ENCODE assay signal across 9 mouse cellular contexts in genomic region chr11:103773387-103774227, GRCm38 (mm10). TPM values are rescaled to one million over a fixed set of nuclear protein-coding genes. Genes with fewer than 3 reads are reported as not detected.
DNase-seq lines count a peak whose midpoint lies in the region; ATAC-seq and TF ChIP-seq lines count a peak whose summit lies in the region.
"Had no signal": no experiment of that assay in that cellular context is flagged by ENCODE, and none has a peak within 500 bp of the region (broad histone marks: within the 10 kb centered on the region; RNA-seq: fewer than 3 reads in every experiment).

Wnt3 (plus strand) TSS chr11:103774150.

- peaks cover 77% of the 10 kb centered on the region for H3K27me3 ChIP-seq in kidney, postnatal 0 days (ENCODE audit: insufficient read depth, low read length)
- peaks cover 12% of the 10 kb centered on the region; the same call in 1 of the 2 replicates for H3K27me3 ChIP-seq in cerebellum, adult 2 months (ENCODE audit: control insufficient read depth, insufficient read depth, low read length)
- peaks cover 98% of the 10 kb centered on the region for H3K27me3 ChIP-seq in midbrain, embryonic 10.5 days (ENCODE audit: low read depth, poor library complexity, severe bottlenecking)

- peak; percentile 15 for DNase-seq in kidney, postnatal 0 days (ENCODE audit: low spot score)
- DNase-seq in kidney, postnatal 14 days = no peak
- DNase-seq in cerebellum, adult 2 months = peak; percentile 30 to 50
- peak; percentile 84 for DNase-seq in midbrain, embryonic 10.5 days (ENCODE audit: low spot score)
- DNase-seq in thymus, postnatal 4 days = peak; percentile 68
- DNase-seq in adipocyte (ENCODE audit: low spot score) = no peak
- no peak for DNase-seq in left cerebral cortex, adult 11 months (ENCODE audit: low spot score)

- H3K9me3 ChIP-seq in kidney, postnatal 0 days (replicated peaks; ENCODE audit: low read length) = no peaks in the 10 kb centered on the region
- H3K9me3 ChIP-seq in midbrain, embryonic 10.5 days (replicated peaks) = no peaks in the 10 kb centered on the region

- H3K27ac ChIP-seq in kidney, postnatal 0 days = no peak within 1 kb of the TSS
- H3K27ac ChIP-seq in cerebellum, adult 2 months (ENCODE audit: insufficient read depth, low read length) = no peak within 1 kb of the TSS
- peak within 1 kb of the TSS; percentile 83 for H3K27ac ChIP-seq in midbrain, embryonic 10.5 days (replicated peaks)

- WGBS in kidney, postnatal 0 days = under 1% methylated on average over 60 of the region's 60 CpGs
- WGBS in cerebellum, adult 2 months = under 1% methylated on average over 60 of the region's 60 CpGs
- WGBS in midbrain, embryonic 10.5 days = under 1% methylated on average over 60 of the region's 60 CpGs

- ATAC-seq in kidney, postnatal 0 days (replicated peaks; ENCODE audit: low FRiP score, low read depth) = no peak
- peak; percentile 28; the same call in 1 of the 2 replicates for ATAC-seq in granulocyte monocyte progenitor cell, adult 5-6 weeks (replicated peaks; ENCODE audit: poor library complexity, severe bottlenecking)

- TF ChIP-seq POLR2A in cerebellum, adult 2 months (IDR thresholded peaks at IDR 0.05; ENCODE audit: borderline replicate concordance, insufficient read depth, low read length) = no peak

- peak within 1 kb of the TSS; percentile 45 for H3K4me2 ChIP-seq in kidney, postnatal 0 days (ENCODE audit: low read length)

- peak within 1 kb of the TSS; percentile 24 for H3K4me3 ChIP-seq in kidney, postnatal 0 days (replicated peaks; ENCODE audit: low read depth, low read length)
- peak within 1 kb of the TSS; percentile 50 for H3K4me3 ChIP-seq in cerebellum, adult 2 months (replicated peaks; ENCODE audit: insufficient read depth, low read depth, low read length)
- H3K4me3 ChIP-seq in midbrain, embryonic 10.5 days = peak within 1 kb of the TSS; percentile 63
- H3K4me3 ChIP-seq: myocyte had no signal

- H3K9ac ChIP-seq in kidney, postnatal 0 days (ENCODE audit: low read depth, low read length) = no peak within 1 kb of the TSS

- no peaks in the 10 kb centered on the region; the same call in 1 of the 2 replicates for H3K4me1 ChIP-seq in kidney, postnatal 0 days (replicated peaks; ENCODE audit: insufficient read depth, low read length)
- peaks cover 7% of the 10 kb centered on the region for H3K4me1 ChIP-seq in cerebellum, adult 2 months (ENCODE audit: control insufficient read depth, insufficient read depth, low read length)
- H3K4me1 ChIP-seq in midbrain, embryonic 10.5 days = peaks cover 84% of the 10 kb centered on the region

- H3K36me3 ChIP-seq in kidney, postnatal 0 days (ENCODE audit: insufficient read depth, low read length) = no peaks in the 10 kb centered on the region
- no peaks in the 10 kb centered on the region for H3K36me3 ChIP-seq in midbrain, embryonic 10.5 days

- no peak for TF ChIP-seq CTCF in kidney, postnatal 0 days (IDR thresholded peaks at IDR 0.05; ENCODE audit: low read depth)
- no peak for TF ChIP-seq CTCF in cerebellum, adult 2 months (IDR thresholded peaks at IDR 0.05; ENCODE audit: borderline replicate concordance, insufficient read depth, low read depth, low read length)

RNA-seq across cellular contexts. Expression of gene Wnt3, which starts in this region (rescaled TPM):
- 0.05 and 0.06 TPM in 2 replicates for polyA plus RNA-seq in kidney, postnatal 0 days (2015; fragmentation: Nextera tagmentation; extraction: Ambion mirVana)
- 13.6 and 14.5 TPM in 2 replicates for polyA plus RNA-seq in cerebellum, adult 2 months (2012; rRNA removed)
- total RNA-seq in granulocyte monocyte progenitor cell, adult 5-6 weeks (2014; fragmentation: Nextera tagmentation) = not detected in 2 replicates
- total RNA-seq in granulocyte monocyte progenitor cell, adult 5-6 weeks (2017) = not detected in 2 replicates
- 9.8 and 10.8 TPM in 2 replicates for polyA plus RNA-seq in midbrain, embryonic 10.5 days (2016; fragmentation: Nextera tagmentation; extraction: Ambion mirVana)

Comparison
In these comparisons a context has a peak if more than half of its experiments do, and no peak if none do; other contexts are left out.
1. RNA of gene Wnt3 (polyA plus RNA-seq): 13.6 to 14.5 TPM in cerebellum, adult 2 months and 9.8 to 10.8 TPM in midbrain, embryonic 10.5 days; 0.05 to 0.06 TPM in kidney, postnatal 0 days; every median in the first group is over 10 times any median in the second.
2. Peak in DNase-seq, H3K4me3 ChIP-seq and H3K4me2 ChIP-seq in kidney, postnatal 0 days; RNA of the gene not detected or under 1 TPM.
3. Peak in ATAC-seq in granulocyte monocyte progenitor cell, adult 5-6 weeks; RNA of the gene not detected or under 1 TPM.
4. DNase-seq: peak in cerebellum, adult 2 months (2 of 2), midbrain, embryonic 10.5 days (single experiment) and thymus, postnatal 4 days (single experiment); none in kidney, postnatal 14 days (single experiment), adipocyte (single experiment) and left cerebral cortex, adult 11 months (single experiment).
5. Peak in every context shown above with its lines, with median percentiles within 50 percentile points of each other: H3K4me3 ChIP-seq.